Mouse (Mus musculus) intestine, postnatal 0 days (tissue): Measurements from ENCODE around the gene Aire. TPM values are rescaled to one million over a fixed set of nuclear protein-coding genes. Genes with fewer than 3 reads are reported as not detected.
"Not testable (repeated sequence)": the region's sequence is repeated elsewhere in the genome, so short reads cannot be mapped to it uniquely, and the experiment has no call there.

Source experiments
- ATAC-seq: fragments of 200-750 bp; cut with Nextera tagmentation; 2 replicates; pipeline ENCODE4 v1.8.0; 2017; ENCODE audit warnings: mild to moderate bottlenecking, moderate TSS enrichment, moderate library complexity
- H3K27ac ChIP-seq: fragments of 300-500 bp; sonication (generic); 2 replicates; pipeline ENCODE4 v1.5.1; 2014; ENCODE audit warnings: mild to moderate bottlenecking, low read depth, low read length, moderate library complexity
- H3K27me3 ChIP-seq: fragments of 300-500 bp; sonication (generic); replicated peaks from 2 replicates; pipeline ENCODE4 v1.6.1; 2014; ENCODE audit warnings: low read length, mixed read lengths; ENCODE audit not compliant: control insufficient read depth, insufficient read depth
- H3K36me3 ChIP-seq: fragments of 300-500 bp; sonication (generic); 2 replicates; pipeline ENCODE4 v1.6.1; 2014; ENCODE audit warnings: mild to moderate bottlenecking, moderate library complexity; ENCODE audit not compliant: control insufficient read depth, insufficient read depth
- H3K4me1 ChIP-seq: fragments of 300-500 bp; sonication (generic); replicated peaks from 2 replicates; pipeline ENCODE4 v1.6.1; 2014; ENCODE audit warnings: antibody characterized with exemption, low read length, mixed read lengths; ENCODE audit not compliant: control insufficient read depth, insufficient read depth
- H3K4me2 ChIP-seq: fragments of 300-500 bp; sonication (generic); replicated peaks from 2 replicates; pipeline ENCODE4 v1.6.1; 2014; ENCODE audit warnings: low read depth, mild to moderate bottlenecking, moderate library complexity
- H3K4me3 ChIP-seq: fragments of 300-500 bp; sonication (generic); 2 replicates; pipeline ENCODE4 v1.5.1; 2014; ENCODE audit warnings: low read depth, low read length
- H3K9ac ChIP-seq: fragments of 300-500 bp; sonication (generic); 2 replicates; pipeline ENCODE4 v1.6.1; 2014; ENCODE audit warnings: mild to moderate bottlenecking, low read depth, low read length
- H3K9me3 ChIP-seq: fragments of 300-500 bp; sonication (generic); 2 replicates; pipeline ENCODE4 v1.6.1; 2016; ENCODE audit warnings: mixed run types; ENCODE audit not compliant: control insufficient read depth
- CTCF ChIP-seq: sonication (generic); IDR thresholded peaks from 2 replicates; pipeline ENCODE4 v1.5.1; 2016; ENCODE audit warnings: low read depth, mild to moderate bottlenecking, control low read depth, antibody characterized with exemption, moderate library complexity
- WGBS: fragments of 180-500 bp; shearing (Covaris S2); extraction: QIAGEN DNeasy Blood & Tissue Kit; methylation state at CpG from one replicate; pipeline ENCODE4 v1.1.7; 2014; 5-methylcytosine and 5-hydroxymethylcytosine counted together
- polyA plus RNA-seq: library from polyadenylated mRNA; unstranded; fragments of >200 nt; fragmentation: Nextera tagmentation; extraction: Ambion mirVana; gene quantifications from 2 replicates; pipeline ENCODE4 v1.2.1, GENCODE M21; 2015

The Aire gene
- polyA plus RNA-seq, 1 experiment from 2014 or later = 0.04 TPM

DNA sequence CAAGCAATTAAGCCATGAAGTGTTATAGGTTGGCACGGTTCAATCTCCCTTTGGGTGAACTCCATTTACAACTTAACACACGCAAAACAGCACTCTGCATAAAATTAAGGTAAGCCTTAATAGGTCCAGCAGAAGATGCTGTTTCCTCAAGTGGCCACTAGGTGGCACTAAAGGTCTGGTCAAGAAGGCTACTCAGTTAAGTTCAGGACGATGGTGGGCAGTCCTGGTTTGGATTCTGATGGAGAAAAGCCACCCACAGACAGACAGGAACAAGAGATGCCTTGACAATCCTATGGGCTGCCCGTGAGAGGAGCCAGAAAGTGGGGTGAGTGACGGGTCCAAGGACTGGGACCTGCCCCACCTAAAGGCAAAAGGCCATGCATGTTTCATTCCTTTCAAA, 15.3 kb downstream of the Aire start:
- H3K4me3 ChIP-seq = no peak overlapping the region
- WGBS = 2% methylated on average over 5 of the region's 5 CpGs

DNA sequence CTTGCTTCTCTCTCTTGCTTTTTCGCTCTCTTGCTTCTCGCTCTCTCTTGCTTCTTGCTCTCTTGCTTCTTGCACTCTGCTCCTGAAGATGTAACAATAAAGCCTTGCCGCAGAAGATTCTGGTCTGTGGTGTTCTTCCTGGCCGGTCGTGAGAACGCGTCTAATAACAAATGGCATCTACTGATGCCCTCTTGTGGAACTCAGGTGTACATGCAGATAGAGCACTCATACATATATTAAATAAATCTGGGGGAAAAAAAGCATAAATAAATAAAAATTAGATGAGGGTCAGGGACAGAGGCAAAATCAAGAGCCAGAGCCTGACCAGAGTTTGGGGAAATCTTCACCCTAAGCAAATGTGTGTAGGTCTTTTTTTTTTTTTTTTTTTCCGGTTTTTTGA, 18.0 kb downstream of the Aire start:
- 61% methylated on average over 6 of the region's 8 CpGs for WGBS
- not testable (repeated sequence) for H3K36me3 ChIP-seq, H3K27me3 ChIP-seq, H3K4me3 ChIP-seq, H3K27ac ChIP-seq, H3K4me2 ChIP-seq, H3K4me1 ChIP-seq, H3K9me3 ChIP-seq, H3K9ac ChIP-seq, ATAC-seq
- peak; percentile 64 for TF ChIP-seq CTCF

More for the DNA sequence above, 15.3 kb downstream of the Aire start:
- H3K9ac ChIP-seq = no peak overlapping the region
- H3K27ac ChIP-seq = no peak overlapping the region
- H3K4me2 ChIP-seq = no peak overlapping the region
- peak; percentile 96 for TF ChIP-seq CTCF
- H3K27me3 ChIP-seq = no peaks in the 10 kb centered on the region
- H3K4me1 ChIP-seq = no peaks in the 10 kb centered on the region
- ATAC-seq = peak; percentile 28
- H3K9me3 ChIP-seq = no peaks in the 10 kb centered on the region
- H3K36me3 ChIP-seq = no peaks in the 10 kb centered on the region

DNA sequence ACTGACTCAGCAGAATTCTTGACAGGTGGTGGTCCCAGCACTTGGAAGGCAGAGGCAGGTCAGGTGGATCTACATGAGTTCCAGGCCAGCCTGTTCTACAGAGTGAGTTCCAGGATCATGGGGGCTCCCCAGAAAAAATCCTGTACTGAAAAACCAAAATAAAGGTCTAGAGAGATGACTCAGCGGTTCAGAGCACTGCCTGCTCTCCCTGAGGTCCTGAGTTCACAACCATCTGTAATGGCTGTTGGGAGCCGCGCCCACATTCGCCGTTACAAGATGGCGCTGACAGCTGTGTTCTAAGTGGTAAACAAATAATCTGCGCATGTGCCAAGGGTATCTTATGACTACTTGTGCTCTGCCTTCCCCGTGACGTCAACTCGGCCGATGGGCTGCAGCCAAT, 23.4 kb downstream of the Aire start:
- not testable (repeated sequence) for H3K27me3 ChIP-seq, H3K9me3 ChIP-seq, H3K4me3 ChIP-seq, H3K4me1 ChIP-seq, ATAC-seq, H3K4me2 ChIP-seq, H3K36me3 ChIP-seq, H3K27ac ChIP-seq, H3K9ac ChIP-seq
- 94% methylated on average over 6 of the region's 11 CpGs for WGBS

DNA sequence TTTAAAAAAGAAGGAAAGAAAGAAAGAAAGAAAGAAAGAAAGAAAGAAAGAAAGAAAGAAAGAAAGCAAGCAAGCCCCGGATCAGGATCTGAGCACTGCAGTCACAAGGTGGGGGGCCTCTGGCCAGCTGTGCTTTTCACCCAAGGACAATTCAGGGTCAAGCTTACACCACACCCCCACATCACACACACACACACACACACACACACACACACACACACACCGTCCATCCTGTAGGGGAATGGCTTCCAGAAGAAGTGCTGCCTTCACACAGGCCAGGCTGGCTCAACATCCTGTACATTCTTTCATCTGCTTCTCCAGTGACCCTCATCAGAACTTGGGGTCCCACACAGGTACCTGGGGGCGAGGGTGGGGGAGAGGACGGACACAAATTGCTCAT, 24.1 kb downstream of the Aire start:
- no peaks in the 10 kb centered on the region for H3K4me1 ChIP-seq
- ATAC-seq = peak; percentile 33; the same call in 1 of the 2 replicates
- H3K27me3 ChIP-seq = no peaks in the 10 kb centered on the region
- no peak overlapping the region for H3K27ac ChIP-seq
- no peaks in the 10 kb centered on the region for H3K36me3 ChIP-seq
- no peak overlapping the region for H3K9ac ChIP-seq
- TF ChIP-seq CTCF = no peak
- no peak overlapping the region for H3K4me3 ChIP-seq
- no peak overlapping the region for H3K4me2 ChIP-seq
- no peaks in the 10 kb centered on the region for H3K9me3 ChIP-seq
- 69% methylated on average over 4 of the region's 4 CpGs for WGBS

DNA sequence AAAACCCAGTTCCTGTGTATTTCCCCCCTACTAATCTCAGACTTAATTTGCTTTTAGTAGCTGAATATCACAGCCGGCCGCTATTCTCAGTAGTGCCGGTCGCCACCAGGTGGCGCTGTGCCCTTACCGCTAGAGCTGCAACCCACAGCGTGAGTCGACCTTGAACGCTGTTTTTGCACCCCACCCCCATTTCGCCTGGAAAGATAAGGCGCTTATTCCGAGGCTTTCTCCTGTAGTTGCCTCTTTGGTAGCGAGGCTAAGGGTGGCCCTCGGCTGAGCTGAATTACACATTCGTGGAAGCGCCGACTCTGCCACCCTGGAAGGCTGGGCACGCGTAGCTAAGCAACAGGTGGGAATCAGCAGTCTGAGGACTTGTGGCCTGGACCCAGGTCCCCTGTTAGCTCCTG, 24.6 kb downstream of the Aire start:
- Histone ChIP-seq H3K4me1 (no peaks in the 10 kb centered on the region), H3K27ac (no peak overlapping the region), H3K9me3 (no peaks in the 10 kb centered on the region), H3K27me3 (no peaks in the 10 kb centered on the region), H3K9ac (no peak overlapping the region), H3K36me3 (no peaks in the 10 kb centered on the region), H3K4me3 (no peak overlapping the region), H3K4me2 (peak overlapping the region; percentile 63)
- TF ChIP-seq CTCF = peak; percentile 96
- 11% methylated on average over 19 of the region's 19 CpGs for WGBS
- peak; percentile 78 for ATAC-seq

DNA sequence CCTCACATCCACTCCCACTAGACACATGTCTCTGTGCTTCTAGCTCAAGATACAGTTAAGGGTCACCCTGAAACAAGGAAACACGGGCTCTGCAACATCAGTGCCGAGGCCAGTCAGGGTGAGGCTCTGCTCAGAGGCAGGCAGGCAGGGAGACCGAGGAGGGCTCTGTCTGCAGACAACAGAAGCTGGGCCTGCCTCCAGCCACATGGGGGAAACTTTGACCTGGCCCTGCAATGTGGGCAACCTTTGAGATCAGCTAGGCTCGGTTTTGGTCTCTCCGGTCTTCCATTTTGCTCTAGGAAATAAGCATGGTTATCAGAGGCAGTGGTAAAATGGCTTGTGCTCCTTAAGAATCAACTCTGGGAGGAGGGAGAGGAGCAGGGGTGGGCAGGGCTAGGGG, 27.0 kb downstream of the Aire start:
- Histone ChIP-seq H3K9ac (no peak overlapping the region), H3K27ac (no peak overlapping the region), H3K9me3 (no peaks in the 10 kb centered on the region), H3K4me3 (no peak overlapping the region), H3K36me3 (no peaks in the 10 kb centered on the region), H3K4me2 (no peak overlapping the region), H3K27me3 (no peaks in the 10 kb centered on the region), H3K4me1 (no peaks in the 10 kb centered on the region)
- no peak for ATAC-seq
- no peak for TF ChIP-seq CTCF
- WGBS = 30% methylated on average over 5 of the region's 5 CpGs

DNA sequence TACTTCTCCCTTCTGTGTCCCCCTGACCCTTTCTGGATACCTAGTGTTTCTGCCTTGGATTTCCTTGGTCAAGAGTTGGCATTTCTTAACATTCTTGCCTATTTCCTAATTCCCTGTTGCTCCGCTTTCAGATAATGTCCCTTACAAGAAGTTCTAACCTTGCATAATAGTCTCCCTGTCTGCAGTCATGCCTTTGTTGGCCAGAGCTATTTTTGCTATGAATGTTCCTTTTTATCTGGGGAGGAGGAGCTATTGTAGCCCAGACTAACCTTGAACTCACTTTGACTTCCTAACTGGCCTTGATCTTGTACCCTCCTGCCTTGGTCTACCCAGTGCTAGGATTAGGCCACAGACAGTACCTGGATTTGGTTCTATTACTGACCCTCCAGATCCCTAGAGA, 27.9 kb downstream of the Aire start:
- TF ChIP-seq CTCF = no peak
- no peak for ATAC-seq
- Histone ChIP-seq H3K27me3 (no peaks in the 10 kb centered on the region), H3K27ac (no peak overlapping the region), H3K4me1 (no peaks in the 10 kb centered on the region), H3K9me3 (no peaks in the 10 kb centered on the region), H3K36me3 (no peaks in the 10 kb centered on the region), H3K9ac (no peak overlapping the region), H3K4me3 (no peak overlapping the region), H3K4me2 (no peak overlapping the region)
- 79% methylated on average over 1 of the region's 1 CpGs for WGBS
